14 mouse cellular contexts compared by ENCODE assay signal in genomic region chr5:140384462-140384861, GRCm38 (mm10). TPM values are rescaled to one million over a fixed set of nuclear protein-coding genes. Genes with fewer than 3 reads are reported as not detected.
A peak's percentile ranks its signal among the peaks of the same experiment; 100 is the strongest.
DNase-seq lines count a peak whose midpoint lies in the region; ATAC-seq and TF ChIP-seq lines count a peak whose summit lies in the region.
"Had no signal": no experiment of that assay in that cellular context is flagged by ENCODE, and none has a peak within 500 bp of the region (broad histone marks: within the 10 kb centered on the region; RNA-seq: fewer than 3 reads in every experiment).

No protein-coding gene starts in this region.

- TF ChIP-seq RAD21 in CH12.LX (IDR thresholded peaks at IDR 0.05; ENCODE audit: low read depth, low read length): peak; percentile 6; the same call in 1 of the 2 replicates

- no peak for TF ChIP-seq CTCF in kidney, adult 2 months (conservative IDR thresholded peaks at IDR 0.05; ENCODE audit: insufficient read depth, insufficient read length, low read depth, low read length)
- TF ChIP-seq CTCF in CH12.LX (conservative IDR thresholded peaks at IDR 0.05 in 1 of 2, IDR thresholded peaks at IDR 0.05 in 1 of 2; ENCODE audit: low read depth in 2 of 2, low read length in 2 of 2): peak; percentile 11 to 24; a peak in 2 of 4 replicates

- no peak for DNase-seq in heart, embryonic 10.5 days (ENCODE audit: low spot score)
- DNase-seq in heart, postnatal 10 days: no peak
- DNase-seq in kidney, adult 2 months: no peak
- no peak for DNase-seq in CH12.LX (ENCODE audit: extremely low read depth)
- DNase-seq in embryo, embryonic 11 days: no peak
- no peak for DNase-seq in cerebellum, adult 11-12 months
- DNase-seq: cerebellum, adult 9-11 months; kidney, adult 9 months; thymus, adult 2 months had no signal

- H3K36me3 ChIP-seq in heart, embryonic 10.5 days: 0 out of 2 replicates have a peak, but pooled peaks cover 2% of the 10 kb centered on the region
- no peaks in the 10 kb centered on the region for H3K36me3 ChIP-seq in kidney, embryonic 16.5 days (ENCODE audit: insufficient read depth, low read length)
- no peaks in the 10 kb centered on the region for H3K36me3 ChIP-seq in kidney, adult 2 months (ENCODE audit: control insufficient read depth, insufficient read depth, low read length)
- H3K36me3 ChIP-seq in CH12.LX (replicated peaks in 1 of 2; ENCODE audit: control insufficient read depth in 1 of 2, insufficient read depth in 1 of 2, low read length in 1 of 2): peaks cover 0 to 26% of the 10 kb centered on the region in 2 experiments
- H3K36me3 ChIP-seq in limb, embryonic 13.5 days: no peaks in the 10 kb centered on the region
- H3K36me3 ChIP-seq: embryonic facial prominence, embryonic 15.5 days had no signal

- TF ChIP-seq EP300 in CH12.LX (IDR thresholded peaks at IDR 0.05; ENCODE audit: low read length): no peak

- H3K4me2 ChIP-seq in kidney, embryonic 16.5 days (replicated peaks; ENCODE audit: low read depth, low read length): no peak overlapping the region
- H3K4me2 ChIP-seq in CH12.LX (ENCODE audit: insufficient read depth, low read depth, poor library complexity, severe bottlenecking): no peak overlapping the region
- H3K4me2 ChIP-seq in limb, embryonic 13.5 days (replicated peaks): no peak overlapping the region
- H3K4me2 ChIP-seq: embryonic facial prominence, embryonic 15.5 days had no signal

- H3K27me3 ChIP-seq in heart, embryonic 10.5 days (ENCODE audit: insufficient read depth, poor library complexity, severe bottlenecking): no peaks in the 10 kb centered on the region
- no peaks in the 10 kb centered on the region for H3K27me3 ChIP-seq in kidney, embryonic 16.5 days (ENCODE audit: insufficient read depth, low read length)
- no peaks in the 10 kb centered on the region for H3K27me3 ChIP-seq in kidney, adult 2 months (replicated peaks; ENCODE audit: control insufficient read depth, insufficient read depth, low read length)
- H3K27me3 ChIP-seq in CH12.LX (replicated peaks): no peaks in the 10 kb centered on the region
- no peaks in the 10 kb centered on the region for H3K27me3 ChIP-seq in limb, embryonic 13.5 days
- H3K27me3 ChIP-seq: embryonic facial prominence, embryonic 15.5 days had no signal

- H3K79me2 ChIP-seq in CH12.LX (replicated peaks; ENCODE audit: control insufficient read depth, extremely low read depth, insufficient read depth, poor library complexity, severe bottlenecking): peaks cover 2% of the 10 kb centered on the region; the same call in 1 of the 2 replicates

- peak overlapping the region; percentile 88 for H3K27ac ChIP-seq in heart, embryonic 10.5 days
- peak overlapping the region; percentile 88; the same call in 1 of the 2 replicates for H3K27ac ChIP-seq in kidney, embryonic 16.5 days (ENCODE audit: low read length)
- no peak overlapping the region for H3K27ac ChIP-seq in kidney, adult 2 months (ENCODE audit: insufficient read depth, low read depth, low read length)
- H3K27ac ChIP-seq in CH12.LX (ENCODE audit: insufficient read depth, low read depth): no peak overlapping the region
- H3K27ac ChIP-seq in limb, embryonic 13.5 days: no peak overlapping the region

- in situ Hi-C loops in CH12.LX (cut with MboI; ENCODE audit: low pct_ligation_motif_present, low pct_unique_long_range_greater_than_20kb, low sequenced_read_pairs): no loop called here

- ATAC-seq in kidney, embryonic 16.5 days (ENCODE audit: low FRiP score, low TSS enrichment): no peak
- ATAC-seq in limb, embryonic 13.5 days (ENCODE audit: low FRiP score, low read depth): no peak
- ATAC-seq: activated CD4-positive, CD25-positive, alpha-beta regulatory T cell, adult 4 months; forebrain, embryonic 16.5 days had no signal

- H3K4me3 ChIP-seq in heart, embryonic 10.5 days: no peak overlapping the region
- H3K4me3 ChIP-seq in kidney, embryonic 16.5 days (ENCODE audit: low read length): no peak overlapping the region
- no peak overlapping the region for H3K4me3 ChIP-seq in kidney, adult 2 months (ENCODE audit: insufficient read depth, low read depth, low read length)
- no peak overlapping the region for H3K4me3 ChIP-seq in CH12.LX (replicated peaks in 1 of 3; ENCODE audit: low read depth in 2 of 3, low read length in 2 of 3, poor library complexity in 1 of 3)
- H3K4me3 ChIP-seq in limb, embryonic 13.5 days: no peak overlapping the region
- H3K4me3 ChIP-seq: embryonic facial prominence, embryonic 15.5 days had no signal

- H3K9me3 ChIP-seq in heart, embryonic 10.5 days: no peaks in the 10 kb centered on the region
- no peaks in the 10 kb centered on the region for H3K9me3 ChIP-seq in kidney, embryonic 16.5 days (ENCODE audit: low read length)
- H3K9me3 ChIP-seq in CH12.LX (replicated peaks; ENCODE audit: low read length): peaks cover 6% of the 10 kb centered on the region
- H3K9me3 ChIP-seq in limb, embryonic 13.5 days: no peaks in the 10 kb centered on the region
- H3K9me3 ChIP-seq: embryonic facial prominence, embryonic 15.5 days had no signal

- no peak for TF ChIP-seq POLR2A in kidney, adult 2 months (IDR thresholded peaks at IDR 0.05; ENCODE audit: low read depth, low read length)
- TF ChIP-seq POLR2A in CH12.LX (IDR thresholded peaks at IDR 0.05; ENCODE audit: low read depth, low read length): no peak

- H3K4me1 ChIP-seq in heart, embryonic 10.5 days: peaks cover 47% of the 10 kb centered on the region
- peaks cover 43% of the 10 kb centered on the region for H3K4me1 ChIP-seq in kidney, embryonic 16.5 days (ENCODE audit: insufficient read depth, low read length)
- peaks cover 47% of the 10 kb centered on the region for H3K4me1 ChIP-seq in kidney, adult 2 months (ENCODE audit: control insufficient read depth, insufficient read depth, low read length)
- H3K4me1 ChIP-seq in CH12.LX (ENCODE audit: control insufficient read depth in 1 of 2, insufficient read depth in 2 of 2): peaks cover 21 to 67% of the 10 kb centered on the region in 2 experiments
- peaks cover 35% of the 10 kb centered on the region for H3K4me1 ChIP-seq in limb, embryonic 13.5 days

- H3K9ac ChIP-seq in kidney, embryonic 16.5 days (replicated peaks; ENCODE audit: low read length): no peak overlapping the region
- no peak overlapping the region for H3K9ac ChIP-seq in CH12.LX (ENCODE audit: insufficient read depth, low read depth)
- peak overlapping the region; percentile 52; the same call in 1 of the 2 replicates for H3K9ac ChIP-seq in limb, embryonic 13.5 days
- H3K9ac ChIP-seq: embryonic facial prominence, embryonic 15.5 days had no signal

- dilution Hi-C loops in CH12.LX (cut with MboI; ENCODE audit: extremely low pct_ligation_motif_present, extremely low pct_unique_long_range_greater_than_20kb, low sequenced_read_pairs): no loop called here

- intact Hi-C loops in heart, postnatal 10 days (cut with DNase I): no loop called here

- WGBS in heart, embryonic 10.5 days: 88% methylated on average over 1 of the region's 1 CpGs
- WGBS in kidney, embryonic 16.5 days: 86% methylated on average over 1 of the region's 1 CpGs
- WGBS in kidney, adult 2 months: 82% methylated on average over 1 of the region's 1 CpGs
- WGBS in limb, embryonic 13.5 days: 95% methylated on average over 1 of the region's 1 CpGs

TF ChIP-seq in CH12.LX, 34 proteins besides CTCF, POLR2A, EP300 and RAD21 (continues in another document):
- TF ChIP-seq IRF4 (IDR thresholded peaks at IDR 0.05; ENCODE audit: low read depth, low read length) (no peak), POLR2AphosphoS2 (IDR thresholded peaks at IDR 0.05; ENCODE audit: low read depth, low read length) (no peak), ETS1 (conservative IDR thresholded peaks at IDR 0.05; ENCODE audit: low read depth, low read length) (no peak), UBTF (IDR thresholded peaks at IDR 0.05; ENCODE audit: low read depth, low read length) (no peak), USF2 (conservative IDR thresholded peaks at IDR 0.05; ENCODE audit: low read depth, low read length) (no peak), MAX (IDR thresholded peaks at IDR 0.05; ENCODE audit: low read length) (no peak), JUND (conservative IDR thresholded peaks at IDR 0.05; ENCODE audit: low read depth, low read length) (no peak), NELFE (IDR thresholded peaks at IDR 0.05; ENCODE audit: low read depth, low read length) (no peak), ZMIZ1 (IDR thresholded peaks at IDR 0.05; ENCODE audit: low read depth, low read length) (no peak), HCFC1 (IDR thresholded peaks at IDR 0.05; ENCODE audit: low read depth, low read length) (no peak), USF1 (IDR thresholded peaks at IDR 0.05; ENCODE audit: low read depth, low read length) (no peak), MXI1 (IDR thresholded peaks at IDR 0.05; ENCODE audit: low read depth, low read length) (no peak)

RNA-seq across cellular contexts. Expression of gene Snx8, which starts 4.6 kb away (rescaled TPM):
- 19.2 and 20.1 TPM in 2 replicates for polyA plus RNA-seq in heart, embryonic 10.5 days (2016; fragmentation: Nextera tagmentation; extraction: Ambion mirVana)
- 10 to 100 TPM; 17.0 to 18.2 TPM for total RNA-seq in heart, postnatal 10 days (2021)
- 31.9 and 32.4 TPM in 2 replicates for polyA plus RNA-seq in kidney, embryonic 16.5 days (2015; fragmentation: Nextera tagmentation; extraction: Ambion mirVana)
- 77.5 and 79.7 TPM in 2 replicates for polyA plus RNA-seq in kidney, adult 2 months (2012; rRNA removed)
- 20.8 and 26.0 TPM in 2 replicates for total RNA-seq in CH12.LX (2012; rRNA removed)
- total RNA-seq in CH12.LX (2014; rRNA removed): 33.0 and 34.6 TPM in 2 replicates
- polyA plus RNA-seq in CH12.LX (2012; ENCODE audit: insufficient read length, low read depth): 42.2 and 42.4 TPM in 2 replicates
- polyA plus RNA-seq in limb, embryonic 13.5 days (2015; fragmentation: Nextera tagmentation; extraction: Ambion mirVana): 23.7 and 25.8 TPM in 2 replicates

RNA-seq across cellular contexts. Expression of gene Eif3b, which starts 34.7 kb away (rescaled TPM):
- 125 and 201 TPM in 2 replicates for polyA plus RNA-seq in heart, embryonic 10.5 days (2016; fragmentation: Nextera tagmentation; extraction: Ambion mirVana)
- total RNA-seq in heart, postnatal 10 days (2021): 100 to 1,000 TPM; 101 to 105 TPM
- polyA plus RNA-seq in kidney, embryonic 16.5 days (2015; fragmentation: Nextera tagmentation; extraction: Ambion mirVana): 112 and 114 TPM in 2 replicates
- polyA plus RNA-seq in kidney, adult 2 months (2012; rRNA removed): 73.5 and 76.0 TPM in 2 replicates
- total RNA-seq in CH12.LX (2012; rRNA removed): 218 and 260 TPM in 2 replicates
- 74.0 and 79.5 TPM in 2 replicates for total RNA-seq in CH12.LX (2014; rRNA removed)
- 521 and 579 TPM in 2 replicates for polyA plus RNA-seq in CH12.LX (2012; ENCODE audit: insufficient read length, low read depth)
- 101 and 111 TPM in 2 replicates for polyA plus RNA-seq in limb, embryonic 13.5 days (2015; fragmentation: Nextera tagmentation; extraction: Ambion mirVana)

RNA-seq across cellular contexts. Expression of gene Mrm2, which starts 52.8 kb away (rescaled TPM):
- polyA plus RNA-seq in heart, embryonic 10.5 days (2016; fragmentation: Nextera tagmentation; extraction: Ambion mirVana): 15.4 and 18.8 TPM in 2 replicates
- total RNA-seq in heart, postnatal 10 days (2021): 10 to 100 TPM in 1 of 2 experiments, 1 to 10 TPM in 1; 8.4 to 11.6 TPM
- 22.0 and 23.9 TPM in 2 replicates for polyA plus RNA-seq in kidney, embryonic 16.5 days (2015; fragmentation: Nextera tagmentation; extraction: Ambion mirVana)
- 12.7 and 15.1 TPM in 2 replicates for polyA plus RNA-seq in kidney, adult 2 months (2012; rRNA removed)
- total RNA-seq in CH12.LX (2012; rRNA removed) (11.2 and 12.8 TPM in 2 replicates), CH12.LX (2014; rRNA removed) (14.6 and 17.3 TPM in 2 replicates)
- 13.6 and 16.3 TPM in 2 replicates for polyA plus RNA-seq in CH12.LX (2012; ENCODE audit: insufficient read length, low read depth)
- polyA plus RNA-seq in limb, embryonic 13.5 days (2015; fragmentation: Nextera tagmentation; extraction: Ambion mirVana): 23.2 and 24.1 TPM in 2 replicates

Comparison
In these comparisons a context has a peak if more than half of its experiments do, and no peak if none do; other contexts are left out.
1. H3K27ac ChIP-seq: peak in heart, embryonic 10.5 days (single experiment) and kidney, embryonic 16.5 days (single experiment); none in kidney, adult 2 months (single experiment), CH12.LX (single experiment) and limb, embryonic 13.5 days (single experiment).